Mouse (Mus musculus) neural tube, embryonic 12.5 days (tissue): Measurements from ENCODE around the gene Ccna2. TPM values are rescaled to one million over a fixed set of nuclear protein-coding genes. Genes with fewer than 3 reads are reported as not detected.

Experiments
- ATAC-seq: fragments of 200-750 bp; cut with Nextera tagmentation; 2 replicates; pipeline ENCODE4 v1.8.0; 2017; ENCODE audit warnings: low read depth, mild to moderate bottlenecking, moderate TSS enrichment, moderate library complexity; ENCODE audit not compliant: low FRiP score
- H3K27ac ChIP-seq: fragments of 300-500 bp; sonication (generic); 2 replicates; pipeline ENCODE4 v1.5.1; 2016
- H3K27me3 ChIP-seq: fragments of 300-500 bp; sonication (generic); replicated peaks from 2 replicates; pipeline ENCODE4 v1.6.1; 2016; ENCODE audit warnings: mild to moderate bottlenecking
- H3K36me3 ChIP-seq: fragments of 300-500 bp; sonication (generic); 2 replicates; pipeline ENCODE4 v1.6.1; 2016; ENCODE audit warnings: mild to moderate bottlenecking
- H3K4me1 ChIP-seq: fragments of 300-500 bp; sonication (generic); 2 replicates; pipeline ENCODE4 v1.6.1; 2016
- H3K4me2 ChIP-seq: fragments of 300-500 bp; sonication (generic); replicated peaks from 2 replicates; pipeline ENCODE4 v1.6.1; 2016; ENCODE audit warnings: mild to moderate bottlenecking
- H3K4me3 ChIP-seq: fragments of 300-500 bp; sonication (generic); 2 replicates; pipeline ENCODE4 v1.5.1; 2016
- H3K9ac ChIP-seq: fragments of 300-500 bp; sonication (generic); 2 replicates; pipeline ENCODE4 v1.6.1; 2016; ENCODE audit warnings: mild to moderate bottlenecking
- H3K9me3 ChIP-seq: fragments of 300-500 bp; sonication (generic); 2 replicates; pipeline ENCODE4 v1.6.1; 2016; ENCODE audit warnings: mild to moderate bottlenecking
- WGBS: fragments of 180-500 bp; shearing (Covaris S2); methylation state at CpG from one replicate; pipeline ENCODE4 v1.1.7; 2016; 5-methylcytosine and 5-hydroxymethylcytosine counted together
- polyA plus RNA-seq: library from polyadenylated mRNA; unstranded; fragments of >200 nt; fragmentation: Nextera tagmentation; extraction: Ambion mirVana; gene quantifications from 2 replicates; pipeline ENCODE4 v1.2.1, GENCODE M21; 2016

The Ccna2 gene
- polyA plus RNA-seq, 1 experiment from 2014 or later: 139 TPM

- H3K4me1 ChIP-seq: no peaks in the 10 kb centered on the region
- no peak overlapping the region for H3K9ac ChIP-seq
- peaks cover 63% of the 10 kb centered on the region for H3K36me3 ChIP-seq
- ATAC-seq: no peak
- no peak overlapping the region for H3K27ac ChIP-seq
- no peak overlapping the region for H3K4me3 ChIP-seq
- H3K9me3 ChIP-seq: no peaks in the 10 kb centered on the region
- no peaks in the 10 kb centered on the region for H3K27me3 ChIP-seq
- no peak overlapping the region for H3K4me2 ChIP-seq
- 97% methylated on average over 1 of the region's 1 CpGs for WGBS
Observed at GRCm38 (mm10) chr3:36557601-36558000, 14.3 kb downstream of the Ccna2 start.

GRCm38 (mm10) chr3:36552406-36553047, 19.4 kb downstream of the Ccna2 start, which contains the start of gene Exosc9:
Exosc9 (plus strand) TSS chr3:36552606.
- peak; percentile 96 for ATAC-seq
- H3K36me3 ChIP-seq: peaks cover 28% of the 10 kb centered on the region
- H3K4me1 ChIP-seq: peaks cover 7% of the 10 kb centered on the region
- peak within 1 kb of the TSS; percentile 85 for H3K4me3 ChIP-seq
- under 1% methylated on average over 39 of the region's 39 CpGs for WGBS
- no peaks in the 10 kb centered on the region for H3K9me3 ChIP-seq
- no peaks in the 10 kb centered on the region for H3K27me3 ChIP-seq
- H3K4me2 ChIP-seq: peak within 1 kb of the TSS; percentile 81
- peak within 1 kb of the TSS; percentile 75; the same call in 1 of the 2 replicates for H3K27ac ChIP-seq
- H3K9ac ChIP-seq: peak within 1 kb of the TSS; percentile 70

- Histone ChIP-seq H3K27me3 (no peaks in the 10 kb centered on the region), H3K36me3 (peaks cover 22% of the 10 kb centered on the region), H3K27ac (peak overlapping the region; percentile 75; the same call in 1 of the 2 replicates), H3K4me3 (peak overlapping the region; percentile 85), H3K9ac (peak overlapping the region; percentile 70), H3K4me1 (peaks cover 7% of the 10 kb centered on the region), H3K9me3 (no peaks in the 10 kb centered on the region), H3K4me2 (peak overlapping the region; percentile 81)
- ATAC-seq: peak; percentile 67
- WGBS: 22% methylated on average over 12 of the region's 12 CpGs
Observed at GRCm38 (mm10) chr3:36551851-36552384, 20.0 kb downstream of the Ccna2 start.

- ATAC-seq: peak; percentile 54
- H3K36me3 ChIP-seq: peaks cover 18% of the 10 kb centered on the region
- H3K4me1 ChIP-seq: peaks cover 7% of the 10 kb centered on the region
- peak overlapping the region; percentile 14; the same call in 1 of the 2 replicates for H3K9ac ChIP-seq
- peak overlapping the region; percentile 2; the same call in 1 of the 2 replicates for H3K27ac ChIP-seq
- WGBS: 8% methylated on average over 9 of the region's 9 CpGs
- no peaks in the 10 kb centered on the region for H3K9me3 ChIP-seq
- no peaks in the 10 kb centered on the region for H3K27me3 ChIP-seq
- H3K4me2 ChIP-seq: peak overlapping the region; percentile 81
- H3K4me3 ChIP-seq: no peak overlapping the region; the same call in 1 of the 2 replicates
Observed at GRCm38 (mm10) chr3:36551343-36551742, 20.6 kb downstream of the Ccna2 start.

- H3K4me2 ChIP-seq: no peak overlapping the region
- no peak overlapping the region for H3K9ac ChIP-seq
- H3K27ac ChIP-seq: no peak overlapping the region
- 79% methylated on average over 3 of the region's 3 CpGs for WGBS
- no peaks in the 10 kb centered on the region for H3K4me1 ChIP-seq
- no peaks in the 10 kb centered on the region for H3K36me3 ChIP-seq
- no peaks in the 10 kb centered on the region for H3K27me3 ChIP-seq
- no peak for ATAC-seq
- no peak overlapping the region for H3K4me3 ChIP-seq
- H3K9me3 ChIP-seq: no peaks in the 10 kb centered on the region
Observed at GRCm38 (mm10) chr3:36544961-36545360, 27.0 kb downstream of the Ccna2 start.

- no peaks in the 10 kb centered on the region for H3K27me3 ChIP-seq
- H3K4me2 ChIP-seq: no peak overlapping the region
- no peaks in the 10 kb centered on the region for H3K4me1 ChIP-seq
- WGBS: 92% methylated on average over 2 of the region's 2 CpGs
- no peak overlapping the region for H3K4me3 ChIP-seq
- H3K27ac ChIP-seq: no peak overlapping the region
- ATAC-seq: no peak
- H3K36me3 ChIP-seq: no peaks in the 10 kb centered on the region
- no peaks in the 10 kb centered on the region for H3K9me3 ChIP-seq
- no peak overlapping the region for H3K9ac ChIP-seq
Observed at GRCm38 (mm10) chr3:36541399-36541798, 30.6 kb downstream of the Ccna2 start.

DNA sequence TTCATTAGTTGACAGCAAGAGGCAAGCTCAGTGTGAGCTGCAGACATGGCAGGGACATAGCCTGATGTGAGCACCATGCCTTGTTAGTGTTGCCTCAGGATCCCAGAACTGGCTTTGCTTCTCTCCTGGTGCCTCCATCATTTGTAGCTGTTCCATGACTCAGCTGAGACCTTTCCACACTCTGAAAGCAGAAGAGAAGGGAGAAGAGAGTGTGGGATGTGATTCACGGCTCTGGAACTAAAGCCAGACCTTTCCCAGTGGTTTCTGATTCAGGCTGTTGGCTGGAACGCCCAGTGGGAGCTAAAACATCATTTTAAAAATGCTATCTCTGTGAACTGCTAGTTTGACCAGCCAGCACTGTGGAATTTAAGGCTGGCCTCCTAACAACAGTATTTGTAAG, 31.2 kb downstream of the Ccna2 start:
- no peak overlapping the region for H3K4me3 ChIP-seq
- ATAC-seq: no peak
- no peak overlapping the region for H3K4me2 ChIP-seq
- H3K4me1 ChIP-seq: no peaks in the 10 kb centered on the region
- no peak overlapping the region for H3K9ac ChIP-seq
- H3K27me3 ChIP-seq: no peaks in the 10 kb centered on the region
- 64% methylated on average over 2 of the region's 2 CpGs for WGBS
- H3K27ac ChIP-seq: no peak overlapping the region
- H3K9me3 ChIP-seq: no peaks in the 10 kb centered on the region
- H3K36me3 ChIP-seq: no peaks in the 10 kb centered on the region

GRCm38 (mm10) chr3:36537701-36538470, 34.1 kb downstream of the Ccna2 start:
- no peak overlapping the region for H3K27ac ChIP-seq
- 85% methylated on average over 4 of the region's 4 CpGs for whole genome bisulfite sequencing
- H3K27me3 ChIP-seq: no peaks in the 10 kb centered on the region
- no peak overlapping the region for H3K4me2 ChIP-seq
- no peaks in the 10 kb centered on the region for H3K4me1 ChIP-seq
- no peak for ATAC-seq
- H3K9me3 ChIP-seq: no peaks in the 10 kb centered on the region
- no peak overlapping the region for H3K9ac ChIP-seq
- no peaks in the 10 kb centered on the region for H3K36me3 ChIP-seq
- no peak overlapping the region for H3K4me3 ChIP-seq

DNA sequence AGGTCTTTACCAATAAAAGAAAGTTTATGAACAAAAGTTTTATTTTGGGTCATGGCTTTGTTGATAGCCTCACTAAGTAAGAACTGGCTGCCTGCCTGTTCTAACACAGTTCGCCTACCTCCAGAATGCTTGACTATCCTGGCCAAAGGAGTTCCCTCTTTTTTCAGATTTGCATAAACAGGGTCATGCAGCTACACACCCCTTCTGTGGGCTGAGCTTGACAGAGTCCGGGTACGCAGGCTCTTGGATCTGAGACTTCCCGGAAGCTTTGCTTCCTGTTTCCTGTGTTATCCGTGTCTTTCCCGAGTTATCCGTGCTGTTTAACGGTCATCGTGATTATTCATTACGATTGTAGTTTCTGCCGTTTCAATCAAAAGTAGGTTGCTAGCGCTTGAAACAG, 35.9 kb downstream of the Ccna2 start:
- Histone ChIP-seq H3K4me3 (no peak overlapping the region), H3K27ac (no peak overlapping the region), H3K9me3 (no peaks in the 10 kb centered on the region), H3K4me1 (peaks cover 4% of the 10 kb centered on the region; the same call in 1 of the 2 replicates), H3K36me3 (no peaks in the 10 kb centered on the region), H3K9ac (no peak overlapping the region), H3K27me3 (no peaks in the 10 kb centered on the region), H3K4me2 (no peak overlapping the region)
- ATAC-seq: no peak
- 97% methylated on average over 12 of the region's 12 CpGs for WGBS

GRCm38 (mm10) chr3:36533201-36533672, 38.7 kb downstream of the Ccna2 start:
- no peak overlapping the region for H3K4me2 ChIP-seq
- H3K4me1 ChIP-seq: peaks cover 4% of the 10 kb centered on the region; the same call in 1 of the 2 replicates
- H3K27ac ChIP-seq: no peak overlapping the region
- no peak for ATAC-seq
- no peak overlapping the region for H3K4me3 ChIP-seq
- no peak overlapping the region for H3K9ac ChIP-seq
- no peaks in the 10 kb centered on the region for H3K9me3 ChIP-seq
- H3K27me3 ChIP-seq: 0 out of 2 replicates have a peak, but pooled peaks cover 4% of the 10 kb centered on the region
- H3K36me3 ChIP-seq: no peaks in the 10 kb centered on the region
- WGBS: 6% methylated on average over 1 of the region's 1 CpGs

- H3K4me3 ChIP-seq: no peak overlapping the region
- H3K27ac ChIP-seq: no peak overlapping the region
- ATAC-seq: no peak
- no peak overlapping the region for H3K9ac ChIP-seq
- 47% methylated on average over 7 of the region's 7 CpGs for WGBS
- peaks cover 4% of the 10 kb centered on the region; the same call in 1 of the 2 replicates for H3K4me1 ChIP-seq
- H3K36me3 ChIP-seq: no peaks in the 10 kb centered on the region
- no peaks in the 10 kb centered on the region for H3K9me3 ChIP-seq
- no peak overlapping the region for H3K4me2 ChIP-seq
- 0 out of 2 replicates have a peak, but pooled peaks cover 4% of the 10 kb centered on the region for H3K27me3 ChIP-seq
Observed at GRCm38 (mm10) chr3:36532738-36533137, 39.2 kb downstream of the Ccna2 start.

- H3K4me1 ChIP-seq: peaks cover 4% of the 10 kb centered on the region; the same call in 1 of the 2 replicates
- H3K9me3 ChIP-seq: no peaks in the 10 kb centered on the region
- H3K27ac ChIP-seq: no peak overlapping the region
- ATAC-seq: no peak
- 0 out of 2 replicates have a peak overlapping the region, but pooled peaks have one; percentile 11 for H3K4me3 ChIP-seq
- H3K4me2 ChIP-seq: peak overlapping the region; percentile 57
- 0 out of 2 replicates have a peak, but pooled peaks cover 4% of the 10 kb centered on the region for H3K27me3 ChIP-seq
- whole genome bisulfite sequencing: 9% methylated on average over 18 of the region's 18 CpGs
- no peak overlapping the region for H3K9ac ChIP-seq
- no peaks in the 10 kb centered on the region for H3K36me3 ChIP-seq
Observed at GRCm38 (mm10) chr3:36531979-36532542, 39.9 kb downstream of the Ccna2 start.
